ENCODE assay signal across 26 mouse cellular contexts in genomic region chr3:57386895-57387294, GRCm38 (mm10). TPM values are rescaled to one million over a fixed set of nuclear protein-coding genes. Genes with fewer than 3 reads are reported as not detected.
DNase-seq lines count a peak whose midpoint lies in the region; ATAC-seq and TF ChIP-seq lines count a peak whose summit lies in the region.
"Had no signal": no experiment of that assay in that cellular context is flagged by ENCODE, and none has a peak within 500 bp of the region (broad histone marks: within the 10 kb centered on the region; RNA-seq: fewer than 3 reads in every experiment).

No protein-coding gene starts in this region.

- intact Hi-C loops in heart, postnatal 25 days (cut with DNase I) = loop anchor here (5.0 kb wide), 1 partner anchor 40 kb away; the partner anchor contains the start of gene Tm4sf4

- no peak for ATAC-seq in heart, embryonic 13.5 days (ENCODE audit: extremely low read depth, insufficient number of reproducible peaks, low FRiP score, low TSS enrichment)
- no peak for ATAC-seq in liver, embryonic 15.5 days (ENCODE audit: insufficient read depth)

- TF ChIP-seq CTCF in testis, adult 2 months (IDR thresholded peaks at IDR 0.05; ENCODE audit: control insufficient read depth, insufficient read depth, insufficient replicate concordance, low read depth, low read length) = no peak

- H3K36me3 ChIP-seq in heart, embryonic 13.5 days = no peaks in the 10 kb centered on the region
- no peaks in the 10 kb centered on the region for H3K36me3 ChIP-seq in testis, adult 2 months (ENCODE audit: control insufficient read depth, insufficient read depth, low read length)
- H3K36me3 ChIP-seq in liver, embryonic 15.5 days (replicated peaks) = no peaks in the 10 kb centered on the region
- H3K36me3 ChIP-seq: embryonic facial prominence, embryonic 12.5 days; forebrain, embryonic 12.5 days; hindbrain, embryonic 13.5 days; midbrain, embryonic 12.5 days had no signal

- no peaks in the 10 kb centered on the region for H3K9me3 ChIP-seq in heart, embryonic 13.5 days
- H3K9me3 ChIP-seq in liver, embryonic 15.5 days (replicated peaks) = no peaks in the 10 kb centered on the region
- H3K9me3 ChIP-seq: embryonic facial prominence, embryonic 12.5 days; forebrain, embryonic 12.5 days; hindbrain, embryonic 13.5 days; midbrain, embryonic 12.5 days had no signal

- no peak for DNase-seq in heart, postnatal 25 days (ENCODE audit: low spot score)
- no peak for DNase-seq in testis, postnatal 14 days (ENCODE audit: low spot score)
- DNase-seq in left cerebral cortex, adult 9 months (ENCODE audit: low spot score in 2 of 2) = no peak
- no peak for DNase-seq in ovary, postnatal 14 days (ENCODE audit: low spot score)
- DNase-seq: adrenal gland, postnatal 10 days; cerebellum, adult 2 months; cerebellum, postnatal 25 days; gastrocnemius, postnatal 25 days; kidney, adult 9 months; kidney, postnatal 14 days; lung, adult 2 months had no signal

- peaks cover 10% of the 10 kb centered on the region; the same call in 1 of the 2 replicates for H3K4me1 ChIP-seq in heart, embryonic 13.5 days
- no peaks in the 10 kb centered on the region for H3K4me1 ChIP-seq in testis, adult 2 months (ENCODE audit: control insufficient read depth, insufficient read depth, low read length)
- H3K4me1 ChIP-seq in liver, embryonic 15.5 days (replicated peaks) = no peaks in the 10 kb centered on the region
- H3K4me1 ChIP-seq: embryonic facial prominence, embryonic 12.5 days; forebrain, embryonic 12.5 days; hindbrain, embryonic 13.5 days; midbrain, embryonic 12.5 days had no signal

- 33% methylated on average over 2 of the region's 2 CpGs for WGBS in heart, embryonic 13.5 days
- WGBS in liver, embryonic 15.5 days (ENCODE audit: insufficient replicate concordance) = 52% methylated on average over 2 of the region's 2 CpGs

- no peak overlapping the region for H3K9ac ChIP-seq in heart, embryonic 13.5 days
- no peak overlapping the region for H3K9ac ChIP-seq in liver, embryonic 15.5 days
- H3K9ac ChIP-seq: embryonic facial prominence, embryonic 12.5 days; forebrain, embryonic 12.5 days; hindbrain, embryonic 13.5 days; midbrain, embryonic 12.5 days had no signal

- H3K27me3 ChIP-seq in heart, embryonic 13.5 days (replicated peaks) = no peaks in the 10 kb centered on the region
- H3K27me3 ChIP-seq in testis, adult 2 months (ENCODE audit: control insufficient read depth, insufficient read depth, low read length) = no peaks in the 10 kb centered on the region
- H3K27me3 ChIP-seq in liver, embryonic 15.5 days = no peaks in the 10 kb centered on the region
- H3K27me3 ChIP-seq: embryonic facial prominence, embryonic 12.5 days; forebrain, embryonic 12.5 days; hindbrain, embryonic 13.5 days; midbrain, embryonic 12.5 days had no signal

- H3K4me2 ChIP-seq in heart, embryonic 13.5 days = no peak overlapping the region
- H3K4me2 ChIP-seq in liver, embryonic 15.5 days = peak overlapping the region; percentile 5; the same call in 1 of the 2 replicates
- H3K4me2 ChIP-seq: embryonic facial prominence, embryonic 12.5 days; forebrain, embryonic 12.5 days; hindbrain, embryonic 13.5 days; midbrain, embryonic 12.5 days had no signal

- H3K4me3 ChIP-seq in heart, embryonic 13.5 days = no peak overlapping the region
- peak overlapping the region; percentile 32; the same call in 1 of the 2 replicates for H3K4me3 ChIP-seq in testis, adult 2 months (ENCODE audit: control insufficient read depth, low read depth, low read length)
- 0 out of 2 replicates have a peak overlapping the region, but pooled peaks have one; percentile 9 for H3K4me3 ChIP-seq in liver, embryonic 15.5 days (replicated peaks)
- H3K4me3 ChIP-seq: embryonic facial prominence, embryonic 12.5 days; forebrain, embryonic 12.5 days; hindbrain, embryonic 13.5 days; midbrain, embryonic 12.5 days had no signal

- TF ChIP-seq POLR2A in testis, adult 2 months (IDR thresholded peaks at IDR 0.05; ENCODE audit: control insufficient read depth, low read depth, low read length) = no peak

- H3K27ac ChIP-seq in heart, embryonic 13.5 days (replicated peaks) = peak overlapping the region; percentile 12; the same call in 1 of the 2 replicates
- H3K27ac ChIP-seq in testis, adult 2 months (ENCODE audit: control insufficient read depth, insufficient read depth, low read depth, low read length) = no peak overlapping the region
- 0 out of 2 replicates have a peak overlapping the region, but pooled peaks have one; percentile 1 for H3K27ac ChIP-seq in liver, embryonic 15.5 days (replicated peaks)
- H3K27ac ChIP-seq: embryonic facial prominence, embryonic 12.5 days; forebrain, embryonic 12.5 days; hindbrain, embryonic 13.5 days; midbrain, embryonic 12.5 days had no signal

RNA-seq across cellular contexts. Expression of gene Tm4sf4, which starts 38.2 kb away (rescaled TPM):
- 0.70 and 1.4 TPM in 2 replicates for polyA plus RNA-seq in heart, embryonic 13.5 days (2015; fragmentation: Nextera tagmentation; extraction: Ambion mirVana)
- total RNA-seq in heart, postnatal 25 days (2021) = under 1 TPM in 1 of 2 experiments, not detected in 1; 0.28 TPM
- polyA plus RNA-seq in testis, adult 2 months (2012; rRNA removed) = 2.8 and 3.2 TPM in 2 replicates
- polyA plus RNA-seq in liver, embryonic 15.5 days (2015; fragmentation: Nextera tagmentation; extraction: Ambion mirVana) = 54.6 and 72.4 TPM in 2 replicates
- total RNA-seq: gastrocnemius, postnatal 25 days; layer of hippocampus, adult 18-20 months; layer of hippocampus, postnatal 14 days; left cerebral cortex, adult 8-10 months; megakaryocyte, adult 5-6 weeks; MEL; monocyte, adult 5-6 weeks; neutrophil, adult 5-6 weeks had no signal
- polyA plus RNA-seq: cerebellum, adult 2 months; embryonic facial prominence, embryonic 12.5 days; forebrain, embryonic 12.5 days; limb, embryonic 11.5 days; midbrain, embryonic 12.5 days had no signal

Comparison
In these comparisons a context has a peak if more than half of its experiments do, and no peak if none do; other contexts are left out.
1. RNA of gene Tm4sf4, which starts 38.2 kb away (polyA plus RNA-seq): 54.6 to 72.4 TPM in liver, embryonic 15.5 days; 2.8 to 3.2 TPM in testis, adult 2 months and 0.70 to 1.4 TPM in heart, embryonic 13.5 days; every median in the first group is over 10 times any median in the second.